Mouse (Mus musculus) spleen, postnatal 10 days (tissue): ENCODE data around the gene Mboat2.

Experiments used
- DNase-seq, 2 experiments: peaks; one replicate each; pipeline ENCODE4 v3.0.0; 2021 to 2022; ENCODE audit warnings: low spot score in 2 of 2

The Mboat2 gene

GRCm38 (mm10) chr12:25009957-25010356 is 179.3 kb downstream of the Mboat2 start:
- no peak for DNase-seq

- no peak for DNase-seq
Observed at GRCm38 (mm10) chr12:25010416-25010815, 179.7 kb downstream of the Mboat2 start.

- DNase-seq = no peak
Observed at GRCm38 (mm10) chr12:25011733-25012367, 181.2 kb downstream of the Mboat2 start.

- no peak for DNase-seq
Observed at GRCm38 (mm10) chr12:25012555-25013540, 182.2 kb downstream of the Mboat2 start.
